Mouse (Mus musculus) thymus, adult 2 months (tissue): ENCODE data around the gene Rab43. TPM values are rescaled to one million over a fixed set of nuclear protein-coding genes. Genes with fewer than 3 reads are reported as not detected.

ENCODE experiments used
- DNase-seq: peaks from one replicate; pipeline ENCODE4 v3.0.0; 2021
- H3K27ac ChIP-seq: fragments of 200-500 bp; 2 replicates; pipeline ENCODE4 v1.5.1; 2012; ENCODE audit warnings: low read length, control low read depth; ENCODE audit not compliant: control insufficient read depth, insufficient read depth
- H3K27me3 ChIP-seq: fragments of 200-500 bp; 2 replicates; pipeline ENCODE4 v1.6.1; 2012; ENCODE audit warnings: mild to moderate bottlenecking, low read length, moderate library complexity, mixed read lengths; ENCODE audit not compliant: control insufficient read depth, insufficient read depth
- H3K36me3 ChIP-seq: fragments of 200-500 bp; 2 replicates; pipeline ENCODE4 v1.6.1; 2012; ENCODE audit warnings: mild to moderate bottlenecking, low read length, moderate library complexity; ENCODE audit not compliant: control insufficient read depth, insufficient read depth
- H3K4me1 ChIP-seq: fragments of 200-500 bp; replicated peaks from 2 replicates; pipeline ENCODE4 v1.6.1; 2012; ENCODE audit warnings: low read length; ENCODE audit not compliant: control insufficient read depth, insufficient read depth
- H3K4me3 ChIP-seq: fragments of 200-500 bp; 2 replicates; pipeline ENCODE4 v1.5.1; 2012; ENCODE audit warnings: mild to moderate bottlenecking, low read length, control low read depth, moderate library complexity; ENCODE audit not compliant: control insufficient read depth, insufficient read depth
- CTCF ChIP-seq: fragments of 200-500 bp; IDR thresholded peaks from 2 replicates; pipeline ENCODE4 v1.5.1; 2012; ENCODE audit warnings: mild to moderate bottlenecking, control low read depth, low read length, moderate library complexity, borderline replicate concordance; ENCODE audit not compliant: control insufficient read depth, poor library complexity, insufficient read depth; ENCODE audit errors: extremely low read depth
- POLR2A ChIP-seq: fragments of 200-500 bp; IDR thresholded peaks from 2 replicates; pipeline ENCODE4 v1.6.1; 2012; ENCODE audit warnings: mild to moderate bottlenecking, low read length, control low read depth, moderate library complexity; ENCODE audit not compliant: control insufficient read depth, poor library complexity, insufficient read depth; ENCODE audit errors: extremely low read depth
- WGBS: fragments of 180-500 bp; shearing (Covaris S2); methylation state at CpG from one replicate; pipeline ENCODE4 v1.1.7; 2018; 5-methylcytosine and 5-hydroxymethylcytosine counted together
- polyA plus RNA-seq: library from polyadenylated mRNA; depleted of rRNA; stranded (reverse); fragments of >200 nt; gene quantifications from 2 replicates; pipeline ENCODE4 v1.2.3, GENCODE M21; 2012

The Rab43 gene
- polyA plus RNA-seq, 1 experiment, result 56.0 TPM

- WGBS, result 77% methylated on average over 3 of the region's 3 CpGs
- Histone ChIP-seq H3K36me3 (no peaks in the 10 kb centered on the region), H3K27me3 (no peaks in the 10 kb centered on the region), H3K4me1 (no peaks in the 10 kb centered on the region), H3K4me3 (no peak overlapping the region), H3K27ac (no peak overlapping the region)
- TF ChIP-seq CTCF (no peak), POLR2A (no peak)
- DNase-seq, result no peak
Observed at GRCm38 (mm10) chr6:87746059-87746458, 65.9 kb downstream of the Rab43 start.

DNA sequence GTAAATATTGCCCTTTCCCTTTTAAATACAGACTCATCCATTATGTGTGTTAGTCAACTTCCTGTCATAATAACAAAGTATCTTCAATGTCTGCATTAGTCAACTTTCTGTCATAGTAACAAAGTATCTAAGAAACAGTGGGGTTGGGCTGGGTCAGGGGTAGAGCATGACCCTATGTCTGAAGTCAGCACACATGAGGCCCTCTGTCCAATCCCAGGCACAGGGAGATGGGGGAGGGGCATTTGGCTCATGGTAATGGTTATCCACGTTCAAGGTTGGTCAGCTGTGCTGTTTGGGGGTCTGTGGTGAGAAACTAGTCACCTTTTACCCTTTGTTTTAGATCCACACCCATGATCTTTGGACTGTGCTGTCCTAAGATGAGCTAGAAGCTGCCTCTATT, 66.7 kb downstream of the Rab43 start:
- TF ChIP-seq POLR2A, result no peak
- no peak for TF ChIP-seq CTCF
- no peak for DNase-seq

GRCm38 (mm10) chr6:87744632-87745031, 67.3 kb downstream of the Rab43 start:
- 72% methylated on average over 3 of the region's 3 CpGs for WGBS
- no peak for TF ChIP-seq CTCF
- no peak for TF ChIP-seq POLR2A
- Histone ChIP-seq H3K36me3 (no peaks in the 10 kb centered on the region), H3K27me3 (no peaks in the 10 kb centered on the region), H3K27ac (no peak overlapping the region), H3K4me1 (0 out of 2 replicates have a peak, but pooled peaks cover under 1% of the 10 kb centered on the region), H3K4me3 (no peak overlapping the region)
- DNase-seq, result no peak

More for the DNA sequence above, 66.7 kb downstream of the Rab43 start:
- H3K27ac ChIP-seq, result no peak overlapping the region
- 77% methylated on average over 1 of the region's 1 CpGs for WGBS
- no peaks in the 10 kb centered on the region for H3K36me3 ChIP-seq
- no peaks in the 10 kb centered on the region for H3K27me3 ChIP-seq
- H3K4me1 ChIP-seq, result no peaks in the 10 kb centered on the region
- H3K4me3 ChIP-seq, result no peak overlapping the region

DNA sequence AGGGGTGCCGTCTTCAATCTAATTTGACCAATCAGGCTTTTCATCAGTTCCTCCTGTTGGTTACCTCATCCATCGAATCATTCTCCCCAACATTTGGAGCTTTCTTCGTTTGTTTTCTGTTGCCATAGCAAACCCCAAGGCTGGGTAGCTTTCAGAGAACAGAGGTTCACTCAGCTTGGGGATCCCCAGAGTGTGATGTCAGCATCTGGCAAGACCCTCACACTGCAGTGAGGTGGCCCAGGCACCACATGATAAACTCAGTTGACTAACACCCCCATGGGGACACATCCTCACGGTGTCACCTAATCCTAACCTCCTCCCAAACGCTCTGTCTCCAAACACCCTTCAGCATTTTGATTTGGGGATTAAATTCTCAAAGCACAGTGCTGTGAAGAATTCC, 68.7 kb downstream of the Rab43 start:
- no peak for DNase-seq
- Histone ChIP-seq H3K27me3 (no peaks in the 10 kb centered on the region), H3K36me3 (no peaks in the 10 kb centered on the region), H3K27ac (no peak overlapping the region), H3K4me1 (0 out of 2 replicates have a peak, but pooled peaks cover 3% of the 10 kb centered on the region), H3K4me3 (no peak overlapping the region)
- TF ChIP-seq CTCF, result no peak
- no peak for TF ChIP-seq POLR2A
- WGBS, result 85% methylated on average over 5 of the region's 5 CpGs

GRCm38 (mm10) chr6:87742804-87743203, 69.2 kb downstream of the Rab43 start:
- 72% methylated on average over 5 of the region's 5 CpGs for WGBS
- Histone ChIP-seq H3K36me3 (no peaks in the 10 kb centered on the region), H3K4me3 (no peak overlapping the region), H3K27me3 (no peaks in the 10 kb centered on the region), H3K27ac (no peak overlapping the region), H3K4me1 (0 out of 2 replicates have a peak, but pooled peaks cover 3% of the 10 kb centered on the region)
- no peak for TF ChIP-seq CTCF
- no peak for TF ChIP-seq POLR2A
- DNase-seq, result no peak

DNA sequence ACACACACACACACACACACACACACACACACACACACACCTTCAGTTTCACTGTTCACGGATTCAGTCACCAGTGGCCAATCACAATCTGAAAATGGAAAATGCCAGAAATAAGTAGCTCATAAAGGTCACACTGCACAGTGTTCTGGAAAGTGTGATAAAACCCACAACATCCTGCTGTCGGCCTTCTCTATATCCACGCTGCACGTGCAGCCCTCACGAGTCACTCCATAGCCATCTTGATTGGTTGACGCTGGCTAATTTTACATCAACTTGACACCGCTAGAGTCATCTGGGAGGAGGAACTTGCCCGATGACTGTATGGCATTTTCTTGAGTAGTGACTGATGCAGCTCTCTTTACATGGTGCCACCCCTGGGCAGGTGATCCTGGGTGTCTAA, 70.0 kb downstream of the Rab43 start:
- no peak overlapping the region for H3K4me3 ChIP-seq
- 0 out of 2 replicates have a peak, but pooled peaks cover 3% of the 10 kb centered on the region for H3K4me1 ChIP-seq
- H3K27me3 ChIP-seq, result no peaks in the 10 kb centered on the region
- no peaks in the 10 kb centered on the region for H3K36me3 ChIP-seq
- no peak for DNase-seq
- 38% methylated on average over 8 of the region's 8 CpGs for WGBS
- no peak for TF ChIP-seq CTCF
- TF ChIP-seq POLR2A, result no peak
- no peak overlapping the region for H3K27ac ChIP-seq

DNA sequence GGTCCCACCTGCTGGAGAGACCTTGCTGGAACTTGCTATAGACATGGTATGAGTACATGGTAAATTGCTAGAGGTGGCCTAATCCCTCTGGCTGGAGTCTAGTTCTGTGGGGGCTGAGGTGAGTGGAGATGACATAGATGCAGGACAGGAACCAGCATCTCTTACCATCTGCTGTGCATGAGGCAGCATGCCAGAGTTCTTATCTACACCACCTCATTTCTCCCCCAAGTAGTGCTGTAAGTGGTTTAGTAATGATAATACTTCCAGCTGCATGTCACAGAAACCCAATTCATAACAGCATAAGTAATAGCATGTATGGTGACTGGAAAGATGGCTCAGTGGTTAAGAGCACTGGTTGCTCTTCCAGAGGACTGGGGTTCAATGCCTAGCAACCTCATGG, 71.5 kb downstream of the Rab43 start:
- H3K27ac ChIP-seq, result no peak overlapping the region
- 0 out of 2 replicates have a peak, but pooled peaks cover 3% of the 10 kb centered on the region for H3K4me1 ChIP-seq
- TF ChIP-seq POLR2A, result no peak
- no peak for TF ChIP-seq CTCF
- H3K27me3 ChIP-seq, result no peaks in the 10 kb centered on the region
- DNase-seq, result no peak
- no peaks in the 10 kb centered on the region for H3K36me3 ChIP-seq
- no peak overlapping the region for H3K4me3 ChIP-seq
